Mouse (Mus musculus) thymus, adult 2 months (tissue): ENCODE measurements around the gene Nos3. TPM values are rescaled to one million over a fixed set of nuclear protein-coding genes. Genes with fewer than 3 reads are reported as not detected.

Experiments
- DNase-seq: peaks from one replicate; pipeline ENCODE4 v3.0.0; 2021
- H3K27ac ChIP-seq: fragments of 200-500 bp; 2 replicates; pipeline ENCODE4 v1.5.1; 2012; ENCODE audit warnings: low read length, control low read depth; ENCODE audit not compliant: control insufficient read depth, insufficient read depth
- H3K27me3 ChIP-seq: fragments of 200-500 bp; 2 replicates; pipeline ENCODE4 v1.6.1; 2012; ENCODE audit warnings: mild to moderate bottlenecking, low read length, moderate library complexity, mixed read lengths; ENCODE audit not compliant: control insufficient read depth, insufficient read depth
- H3K36me3 ChIP-seq: fragments of 200-500 bp; 2 replicates; pipeline ENCODE4 v1.6.1; 2012; ENCODE audit warnings: mild to moderate bottlenecking, low read length, moderate library complexity; ENCODE audit not compliant: control insufficient read depth, insufficient read depth
- H3K4me1 ChIP-seq: fragments of 200-500 bp; replicated peaks from 2 replicates; pipeline ENCODE4 v1.6.1; 2012; ENCODE audit warnings: low read length; ENCODE audit not compliant: control insufficient read depth, insufficient read depth
- H3K4me3 ChIP-seq: fragments of 200-500 bp; 2 replicates; pipeline ENCODE4 v1.5.1; 2012; ENCODE audit warnings: mild to moderate bottlenecking, low read length, control low read depth, moderate library complexity; ENCODE audit not compliant: control insufficient read depth, insufficient read depth
- CTCF ChIP-seq: fragments of 200-500 bp; IDR thresholded peaks from 2 replicates; pipeline ENCODE4 v1.5.1; 2012; ENCODE audit warnings: mild to moderate bottlenecking, control low read depth, low read length, moderate library complexity, borderline replicate concordance; ENCODE audit not compliant: control insufficient read depth, poor library complexity, insufficient read depth; ENCODE audit errors: extremely low read depth
- POLR2A ChIP-seq: fragments of 200-500 bp; IDR thresholded peaks from 2 replicates; pipeline ENCODE4 v1.6.1; 2012; ENCODE audit warnings: mild to moderate bottlenecking, low read length, control low read depth, moderate library complexity; ENCODE audit not compliant: control insufficient read depth, poor library complexity, insufficient read depth; ENCODE audit errors: extremely low read depth
- WGBS: fragments of 180-500 bp; shearing (Covaris S2); methylation state at CpG from one replicate; pipeline ENCODE4 v1.1.7; 2018; 5-methylcytosine and 5-hydroxymethylcytosine counted together
- polyA plus RNA-seq: library from polyadenylated mRNA; depleted of rRNA; stranded (reverse); fragments of >200 nt; gene quantifications from 2 replicates; pipeline ENCODE4 v1.2.3, GENCODE M21; 2012

Nos3 gene
- polyA plus RNA-seq, 1 experiment = 5.7 TPM

DNA sequence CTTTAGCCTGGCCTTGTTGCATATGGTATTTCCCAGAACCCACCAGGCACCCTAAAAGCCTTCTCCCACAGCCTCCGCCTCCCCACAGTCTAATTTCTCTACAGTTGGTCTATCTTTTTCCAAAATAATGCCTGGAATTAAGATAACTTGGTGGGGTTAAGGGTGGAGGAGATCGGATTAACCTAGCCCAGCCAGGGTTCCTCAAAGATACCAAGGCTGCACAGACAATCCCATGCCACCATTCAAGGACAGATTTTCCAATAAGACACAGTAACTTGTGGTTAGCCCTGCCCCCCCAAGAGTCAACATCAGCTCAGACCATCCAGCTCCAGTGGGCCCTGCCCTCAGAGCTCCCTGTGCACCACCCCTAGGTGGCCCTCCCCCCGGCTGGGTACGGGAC, 15.9 kb downstream of the Nos3 start:
- Histone ChIP-seq H3K4me3 (no peak overlapping the region), H3K4me1 (peaks cover 16% of the 10 kb centered on the region), H3K27ac (no peak overlapping the region), H3K36me3 (no peaks in the 10 kb centered on the region), H3K27me3 (no peaks in the 10 kb centered on the region)
- WGBS = 95% methylated on average over 4 of the region's 4 CpGs
- DNase-seq = no peak
- TF ChIP-seq POLR2A (no peak), CTCF (no peak)

DNA sequence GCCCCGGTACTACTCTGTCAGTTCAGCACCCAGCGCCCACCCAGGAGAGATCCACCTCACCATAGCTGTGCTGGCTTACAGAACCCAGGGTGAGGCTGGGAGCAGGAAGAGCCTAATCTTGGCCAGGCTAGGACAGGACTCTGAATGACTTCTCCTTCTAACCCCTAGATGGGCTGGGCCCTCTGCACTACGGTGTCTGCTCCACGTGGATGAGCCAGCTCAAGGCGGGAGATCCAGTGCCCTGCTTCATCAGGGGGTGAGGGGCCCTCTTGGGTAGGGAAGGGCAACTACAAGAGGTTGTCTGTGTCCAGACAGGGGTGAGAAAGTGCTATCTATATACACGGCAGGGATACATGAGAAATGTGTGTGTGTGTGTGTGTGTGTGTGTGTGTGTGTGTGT, 16.9 kb downstream of the Nos3 start:
- H3K4me1 ChIP-seq = peaks cover 16% of the 10 kb centered on the region

DNA sequence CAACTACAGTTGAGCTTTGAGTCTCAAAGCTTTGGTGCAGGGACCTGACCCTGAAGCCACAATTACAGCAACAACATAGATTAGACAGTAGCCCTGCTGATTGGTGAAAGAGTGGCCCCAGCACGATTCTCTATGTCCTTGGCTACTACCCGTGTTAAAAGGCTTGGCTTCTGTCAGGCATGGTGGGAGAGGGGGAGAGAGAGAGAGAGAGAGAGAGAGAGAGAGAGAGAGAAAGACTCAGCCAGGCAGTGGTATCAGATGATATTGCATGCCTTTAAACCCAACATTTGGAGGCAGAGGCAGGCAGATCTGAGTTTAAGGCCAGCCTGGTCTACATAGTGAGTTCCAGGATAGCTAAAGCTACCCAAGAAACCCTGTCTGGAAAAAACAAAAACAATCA, 17.4 kb downstream of the Nos3 start:
- DNase-seq = no peak
- Histone ChIP-seq H3K27ac (no peak overlapping the region), H3K27me3 (no peaks in the 10 kb centered on the region), H3K36me3 (no peaks in the 10 kb centered on the region), H3K4me3 (no peak overlapping the region), H3K4me1 (peaks cover 18% of the 10 kb centered on the region)
- WGBS = 94% methylated on average over 2 of the region's 2 CpGs
- TF ChIP-seq POLR2A (no peak), CTCF (no peak)

More for the DNA sequence above, 16.9 kb downstream of the Nos3 start:
- no peaks in the 10 kb centered on the region for H3K27me3 ChIP-seq
- 91% methylated on average over 6 of the region's 6 CpGs for WGBS
- no peaks in the 10 kb centered on the region for H3K36me3 ChIP-seq
- H3K27ac ChIP-seq = no peak overlapping the region
- no peak for TF ChIP-seq POLR2A
- no peak for TF ChIP-seq CTCF
- DNase-seq = no peak
- no peak overlapping the region for H3K4me3 ChIP-seq

DNA sequence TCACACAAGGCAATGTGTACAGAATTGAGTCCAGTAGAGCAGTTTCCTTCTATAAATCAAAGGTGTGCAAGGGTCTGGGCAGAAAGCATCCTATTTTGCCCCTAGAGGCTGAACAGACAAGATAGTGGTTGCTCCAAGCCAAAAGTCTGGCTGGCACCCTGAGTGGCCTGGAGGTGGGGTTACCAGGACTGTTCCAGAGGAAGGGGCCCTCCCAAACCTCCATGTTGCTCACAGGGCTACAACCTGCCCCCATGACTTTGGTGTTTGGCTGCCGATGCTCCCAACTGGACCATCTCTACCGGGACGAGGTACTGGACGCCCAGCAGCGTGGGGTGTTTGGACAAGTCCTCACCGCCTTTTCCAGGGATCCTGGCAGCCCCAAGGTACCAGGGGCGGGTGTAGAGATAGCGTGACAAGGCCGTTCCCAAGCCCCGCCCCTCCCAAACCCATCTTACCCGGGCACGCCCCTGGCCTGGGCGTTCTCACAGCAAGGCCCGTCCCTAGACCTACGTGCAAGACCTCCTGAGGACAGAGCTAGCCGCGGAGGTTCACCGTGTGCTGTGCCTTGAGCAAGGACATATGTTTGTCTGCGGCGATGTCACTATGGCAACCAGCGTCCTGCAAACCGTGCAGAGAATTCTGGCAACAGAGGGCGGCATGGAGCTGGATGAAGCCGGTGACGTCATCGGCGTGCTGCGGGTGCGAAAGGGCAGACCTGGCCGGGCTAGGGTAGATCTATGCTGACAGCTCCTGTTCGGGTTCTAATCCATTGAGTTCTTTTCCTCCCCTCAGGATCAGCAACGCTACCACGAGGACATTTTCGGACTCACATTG, 18.6 kb downstream of the Nos3 start:
- H3K27me3 ChIP-seq = no peaks in the 10 kb centered on the region
- peak; percentile 92 for DNase-seq
- H3K36me3 ChIP-seq = no peaks in the 10 kb centered on the region
- no peak overlapping the region for H3K27ac ChIP-seq
- TF ChIP-seq CTCF (peak; percentile 72), POLR2A (no peak)
- H3K4me3 ChIP-seq = peak overlapping the region; percentile 41
- peaks cover 29% of the 10 kb centered on the region for H3K4me1 ChIP-seq
- 10% methylated on average over 34 of the region's 34 CpGs for WGBS

DNA sequence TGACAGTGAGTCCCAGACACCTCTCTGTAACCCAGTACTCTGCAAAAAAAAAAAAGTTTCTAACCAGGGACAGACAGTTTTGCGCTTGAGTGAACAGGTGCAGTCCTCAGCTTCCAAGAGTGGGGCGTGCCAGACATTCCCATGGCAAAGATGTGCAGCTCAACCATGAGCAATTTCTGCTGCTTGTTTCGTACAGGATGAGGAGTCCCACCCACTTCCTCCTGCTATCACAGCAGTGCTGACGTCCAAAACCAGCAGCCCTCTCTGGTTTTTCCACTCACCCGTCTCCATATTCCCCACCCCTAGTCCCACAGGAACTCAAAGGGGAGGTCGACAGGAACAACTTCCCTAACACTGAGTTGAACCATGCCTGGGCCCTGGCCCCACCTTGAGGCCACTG, 19.8 kb downstream of the Nos3 start:
- H3K27ac ChIP-seq = no peak overlapping the region

DNA sequence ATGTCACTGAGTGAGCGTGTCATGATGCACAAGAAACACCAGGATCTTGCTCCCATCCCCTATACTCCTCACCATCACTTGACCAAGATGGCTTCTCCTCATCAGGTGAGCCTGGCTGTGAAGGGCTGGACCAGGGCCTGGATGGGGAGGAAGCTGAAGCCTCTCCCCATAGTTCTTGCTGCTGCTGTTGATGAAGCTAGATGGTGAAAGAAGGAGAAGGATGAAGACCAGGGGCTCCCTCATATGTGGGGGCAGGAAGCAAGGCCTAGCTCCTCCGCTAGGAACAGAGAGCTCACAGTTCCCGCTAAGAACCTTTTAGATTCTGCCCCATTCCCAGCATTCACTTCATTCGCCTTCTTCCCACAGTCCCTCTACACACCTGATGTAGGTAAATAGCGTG, 20.8 kb downstream of the Nos3 start:
- no peaks in the 10 kb centered on the region for H3K36me3 ChIP-seq
- no peak overlapping the region for H3K27ac ChIP-seq
- no peaks in the 10 kb centered on the region for H3K27me3 ChIP-seq
- TF ChIP-seq CTCF = no peak
- TF ChIP-seq POLR2A = no peak
- DNase-seq = no peak
- no peak overlapping the region for H3K4me3 ChIP-seq
- 97% methylated on average over 5 of the region's 5 CpGs for WGBS
- peaks cover 45% of the 10 kb centered on the region for H3K4me1 ChIP-seq

More for the DNA sequence above, 19.8 kb downstream of the Nos3 start:
- peaks cover 40% of the 10 kb centered on the region for H3K4me1 ChIP-seq
- WGBS = 28% methylated on average over 6 of the region's 6 CpGs
- no peak for DNase-seq
- H3K36me3 ChIP-seq = no peaks in the 10 kb centered on the region
- no peak overlapping the region for H3K4me3 ChIP-seq
- H3K27me3 ChIP-seq = no peaks in the 10 kb centered on the region
- TF ChIP-seq CTCF (no peak), POLR2A (no peak)
